ENCODE assay signal across 8 mouse cellular contexts in genomic region chr14:60086254-60086807, GRCm38 (mm10).
A peak's percentile ranks its signal among the peaks of the same experiment; 100 is the strongest.
DNase-seq lines count a peak whose midpoint lies in the region; ATAC-seq lines count a peak whose summit lies in the region.

No protein-coding gene starts in this region.

- H3K36me3 ChIP-seq in megakaryocyte, embryonic 14.5 days (replicated peaks; ENCODE audit: low read length) = no peaks in the 10 kb centered on the region
- no peaks in the 10 kb centered on the region for H3K36me3 ChIP-seq in liver, embryonic 13.5 days
- no peaks in the 10 kb centered on the region for H3K36me3 ChIP-seq in stomach, embryonic 16.5 days (ENCODE audit: control insufficient read depth, insufficient read depth, low read length)

- H3K4me3 ChIP-seq in megakaryocyte, embryonic 14.5 days (replicated peaks) = peak overlapping the region; percentile 70
- H3K4me3 ChIP-seq in liver, embryonic 13.5 days (replicated peaks) = peak overlapping the region; percentile 40
- H3K4me3 ChIP-seq in stomach, embryonic 16.5 days (replicated peaks; ENCODE audit: low read length) = peak overlapping the region; percentile 42

- peak; percentile 8 for ATAC-seq in cerebellum, adult (ENCODE audit: insufficient number of reproducible peaks, low FRiP score, low TSS enrichment)
- ATAC-seq in megakaryocyte, adult 5-6 weeks (ENCODE audit: poor library complexity, severe bottlenecking) = no peak
- ATAC-seq in liver, embryonic 13.5 days (ENCODE audit: low read depth) = no peak
- peak; percentile 12; the same call in 1 of the 2 replicates for ATAC-seq in stomach, embryonic 16.5 days (ENCODE audit: insufficient read depth, low FRiP score)

- no peak overlapping the region for H3K9ac ChIP-seq in liver, embryonic 13.5 days
- H3K9ac ChIP-seq in stomach, embryonic 16.5 days (ENCODE audit: low read length) = 0 out of 2 replicates have a peak overlapping the region, but pooled peaks have one; percentile 44

- H3K27ac ChIP-seq in liver, embryonic 13.5 days = no peak overlapping the region
- no peak overlapping the region for H3K27ac ChIP-seq in stomach, embryonic 16.5 days (ENCODE audit: low read length)

- H3K4me2 ChIP-seq in liver, embryonic 13.5 days = peak overlapping the region; percentile 58
- peak overlapping the region; percentile 66 for H3K4me2 ChIP-seq in stomach, embryonic 16.5 days (ENCODE audit: low read depth, low read length)

- DNase-seq in cerebellum, postnatal 25 days = no peak
- no peak for DNase-seq in liver, embryonic 13.5 days
- DNase-seq in layer of hippocampus, postnatal 36 days = no peak
- no peak for DNase-seq in c-Kit-positive CD71-positive TER-119-positive erythroid progenitor cells, embryonic 14.5 days (ENCODE audit: low spot score)

- H3K27me3 ChIP-seq in megakaryocyte, embryonic 14.5 days (replicated peaks) = peaks cover 31% of the 10 kb centered on the region
- H3K27me3 ChIP-seq in liver, embryonic 13.5 days = peaks cover 13% of the 10 kb centered on the region; the same call in 1 of the 2 replicates
- no peaks in the 10 kb centered on the region for H3K27me3 ChIP-seq in stomach, embryonic 16.5 days (ENCODE audit: control insufficient read depth, insufficient read depth, low read length)

- 9% methylated on average over 21 of the region's 21 CpGs for WGBS in liver, embryonic 13.5 days (ENCODE audit: insufficient replicate concordance)
- WGBS in stomach, embryonic 16.5 days = 5% methylated on average over 21 of the region's 21 CpGs

- H3K9me3 ChIP-seq in megakaryocyte, embryonic 14.5 days = 0 out of 2 replicates have a peak, but pooled peaks cover 3% of the 10 kb centered on the region
- no peaks in the 10 kb centered on the region for H3K9me3 ChIP-seq in liver, embryonic 13.5 days (replicated peaks)
- no peaks in the 10 kb centered on the region for H3K9me3 ChIP-seq in stomach, embryonic 16.5 days (replicated peaks; ENCODE audit: control insufficient read depth, low read length)

- H3K4me1 ChIP-seq in megakaryocyte, embryonic 14.5 days = peaks cover 6% of the 10 kb centered on the region
- H3K4me1 ChIP-seq in liver, embryonic 13.5 days (replicated peaks) = peaks cover 10% of the 10 kb centered on the region
- peaks cover 8% of the 10 kb centered on the region; the same call in 1 of the 2 replicates for H3K4me1 ChIP-seq in stomach, embryonic 16.5 days (ENCODE audit: control insufficient read depth, insufficient read depth, low read length)

Comparison
In these comparisons a context has a peak if more than half of its experiments do, and no peak if none do; other contexts are left out.
1. ATAC-seq: peak in cerebellum, adult (single experiment) and stomach, embryonic 16.5 days (single experiment); none in megakaryocyte, adult 5-6 weeks (single experiment) and liver, embryonic 13.5 days (single experiment).
2. Peak in every context shown above with its lines, with median percentiles within 50 percentile points of each other: H3K4me3 ChIP-seq.